Mouse (Mus musculus) kidney, adult 2 months (tissue): ENCODE results near the gene Ces2c.

ENCODE experiments used
- CTCF ChIP-seq: fragments of 200-500 bp; conservative IDR thresholded peaks from 2 replicates; pipeline ENCODE4 v1.5.1; 2011; ENCODE audit warnings: low read depth, mild to moderate bottlenecking, control low read depth, low read length, moderate library complexity, mixed read lengths; ENCODE audit not compliant: insufficient read depth, insufficient read length
- POLR2A ChIP-seq: fragments of 200-500 bp; IDR thresholded peaks from one replicate; pipeline ENCODE4 v1.6.1; 2011; ENCODE audit warnings: low read depth, low read length, control low read depth

DNA sequence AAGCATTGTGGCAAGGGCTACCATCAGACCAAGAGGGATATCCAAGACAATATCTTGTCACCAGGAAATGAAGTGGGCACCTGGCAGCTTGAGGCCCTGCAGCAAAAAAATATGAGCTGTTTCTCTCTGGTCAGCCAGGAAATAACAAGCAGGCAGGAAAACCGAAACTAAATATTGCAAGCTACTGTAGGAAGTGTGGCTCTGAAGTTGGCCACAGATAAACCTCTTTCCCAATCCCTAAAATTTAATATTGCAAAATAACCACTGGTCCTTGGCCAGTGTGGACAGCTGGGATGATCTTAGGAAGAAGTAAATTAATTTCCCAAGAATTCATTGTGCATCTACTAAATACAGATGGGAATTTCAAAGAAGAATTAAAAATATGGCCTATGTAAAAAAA lies 20.0 kb upstream of the Ces2c start:
- TF ChIP-seq CTCF, result no peak
- no peak for TF ChIP-seq POLR2A
